Mouse (Mus musculus) brain, embryonic 14.5 days (tissue): ENCODE results near the gene Riok1.

Experiments used
- CTCF ChIP-seq: fragments of 200-500 bp; IDR thresholded peaks from 2 replicates; pipeline ENCODE4 v1.5.1; 2012; ENCODE audit warnings: inconsistent platforms, mild to moderate bottlenecking, moderate library complexity, borderline replicate concordance; ENCODE audit not compliant: insufficient read depth, insufficient read length; ENCODE audit errors: extremely low read depth
- POLR2A ChIP-seq: fragments of 200-500 bp; IDR thresholded peaks from 2 replicates; pipeline ENCODE4 v1.6.1; 2012; ENCODE audit warnings: mild to moderate bottlenecking, inconsistent platforms, borderline replicate concordance; ENCODE audit not compliant: poor library complexity, insufficient read depth, insufficient read length, severe bottlenecking; ENCODE audit errors: extremely low read depth

DNA sequence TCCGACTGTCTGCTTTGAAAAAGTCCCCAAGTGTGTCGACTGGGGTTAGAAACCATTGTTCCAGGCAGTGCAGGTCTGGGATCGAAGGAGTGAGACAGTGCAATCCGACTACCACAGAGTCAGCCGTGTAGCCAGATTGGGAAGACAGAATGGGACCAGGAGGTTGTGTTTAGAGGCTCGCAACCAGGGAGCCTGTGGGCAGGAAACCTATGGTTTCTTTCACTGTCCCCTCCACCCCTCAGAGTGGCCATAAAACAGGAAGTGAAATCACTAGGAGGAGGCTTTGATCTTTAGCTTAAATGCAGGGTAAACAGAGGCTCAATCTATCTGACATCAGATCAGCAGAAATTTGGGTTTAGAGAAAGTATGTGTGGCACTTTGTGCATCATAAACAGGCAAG lies 42.0 kb downstream of the Riok1 start:
- TF ChIP-seq CTCF (no peak), POLR2A (no peak)
